Mouse (Mus musculus): ENCODE results near the gene Rnase9.

Rnase9 gene

GRCm38 (mm10) chr14:51041769-51042168 lies at the start of gene Rnase9:
Gene Rnase9, minus strand, starts transcription at chr14:51041869.
- peak; percentile 51 for DNase-seq

- peak; percentile 98 for DNase-seq
Observed at GRCm38 (mm10) chr14:51090077-51090781, 48.6 kb upstream of the Rnase9 start.

- DNase-seq: no peak
Observed at GRCm38 (mm10) chr14:51089674-51090076, 48.0 kb upstream of the Rnase9 start.

- peak; percentile 99 for DNase-seq
Observed at GRCm38 (mm10) chr14:51088970-51089673, 47.5 kb upstream of the Rnase9 start.

GRCm38 (mm10) chr14:51088166-51088969 lies 46.7 kb upstream of the Rnase9 start:
- peak; percentile 98 for DNase-seq

- no peak for DNase-seq
Observed at GRCm38 (mm10) chr14:51087762-51088161, 46.1 kb upstream of the Rnase9 start.

- DNase-seq: no peak
Observed at GRCm38 (mm10) chr14:51085911-51086310, 44.2 kb upstream of the Rnase9 start.

GRCm38 (mm10) chr14:51085086-51085485 lies 43.4 kb upstream of the Rnase9 start:
- no peak for DNase-seq

GRCm38 (mm10) chr14:51083805-51084204 lies 42.1 kb upstream of the Rnase9 start:
- no peak for DNase-seq

GRCm38 (mm10) chr14:51082599-51083581 lies 41.2 kb upstream of the Rnase9 start:
- peak; percentile 97 for DNase-seq

- no peak for DNase-seq
Observed at GRCm38 (mm10) chr14:51081035-51081434, 39.4 kb upstream of the Rnase9 start.

- no peak for DNase-seq
Observed at GRCm38 (mm10) chr14:51079180-51079579, 37.5 kb upstream of the Rnase9 start.

GRCm38 (mm10) chr14:51074335-51074734 lies 32.7 kb upstream of the Rnase9 start, which contains the start of gene Olfr750:
Gene Olfr750, minus strand, starts transcription at chr14:51074435.
- DNase-seq: no peak

- DNase-seq: no peak
Observed at GRCm38 (mm10) chr14:51069617-51070016, 27.9 kb upstream of the Rnase9 start.

GRCm38 (mm10) chr14:51068956-51069355 lies 27.3 kb upstream of the Rnase9 start:
- peak; percentile 86 for DNase-seq

- DNase-seq: peak; percentile 69
Observed at GRCm38 (mm10) chr14:51060761-51061160, 19.1 kb upstream of the Rnase9 start.

- peak; percentile 79 for DNase-seq
Observed at GRCm38 (mm10) chr14:51057401-51057831, 15.7 kb upstream of the Rnase9 start, which contains the start of gene Rnase12. Gene Rnase12, minus strand, starts transcription at chr14:51057661.

- peak; percentile 64 for DNase-seq
Observed at GRCm38 (mm10) chr14:51054243-51055237, 12.9 kb upstream of the Rnase9 start.

- DNase-seq: no peak
Observed at GRCm38 (mm10) chr14:51053176-51053575, 11.5 kb upstream of the Rnase9 start.

- peak; percentile 39 for DNase-seq
Observed at GRCm38 (mm10) chr14:51051941-51052340, 10.3 kb upstream of the Rnase9 start.

GRCm38 (mm10) chr14:51050063-51050462 lies 8.4 kb upstream of the Rnase9 start, which contains the start of gene Rnase11:
Gene Rnase11, minus strand, starts transcription at chr14:51050163.
- DNase-seq: no peak

All from heart, adult 11 months (tissue).